Mouse (Mus musculus) C2C12 (cell line): Measurements from ENCODE around the gene Ptpn5.

Experiments
- CEBPB ChIP-seq: IDR thresholded peaks from one replicate; pipeline ENCODE4 v1.6.1; 2011; ENCODE audit warnings: low read depth, mild to moderate bottlenecking, control low read depth, moderate library complexity
- CTCF ChIP-seq: IDR thresholded peaks from one replicate; pipeline ENCODE4 v1.5.1; 2011; ENCODE audit not compliant: control insufficient read depth, insufficient read depth, insufficient read length
- MAX ChIP-seq: IDR thresholded peaks from one replicate; pipeline ENCODE4 v1.6.1; 2011; ENCODE audit warnings: mild to moderate bottlenecking, control low read depth
- MYOD1 ChIP-seq: IDR thresholded peaks from one replicate; pipeline ENCODE4 v1.6.1; 2011; ENCODE audit warnings: low read depth; ENCODE audit not compliant: control insufficient read depth, insufficient read length
- USF1 ChIP-seq: IDR thresholded peaks from one replicate; pipeline ENCODE4 v1.6.1; 2011; ENCODE audit warnings: low read depth, mild to moderate bottlenecking, control low read depth, moderate library complexity

GRCm38 (mm10) chr7:47146034-47146812 is 12.7 kb upstream of the Ptpn5 start:
- TF ChIP-seq CTCF (no peak), MAX (no peak), MYOD1 (no peak), CEBPB (no peak), USF1 (no peak)
